Comparison of ENCODE assay signal across 22 mouse cellular contexts in genomic region chr8:121660602-121661001, GRCm38 (mm10). TPM values are rescaled to one million over a fixed set of nuclear protein-coding genes. Genes with fewer than 3 reads are reported as not detected.
DNase-seq lines count a peak whose midpoint lies in the region; ATAC-seq and TF ChIP-seq lines count a peak whose summit lies in the region.
"Had no signal": no experiment of that assay in that cellular context is flagged by ENCODE, and none has a peak within 500 bp of the region (broad histone marks: within the 10 kb centered on the region; RNA-seq: fewer than 3 reads in every experiment).

No protein-coding gene starts in this region.

- no peaks in the 10 kb centered on the region for H3K27me3 ChIP-seq in hindbrain, postnatal 0 days (ENCODE audit: insufficient read depth, low read length)
- no peaks in the 10 kb centered on the region for H3K27me3 ChIP-seq in hindbrain, embryonic 10.5 days (ENCODE audit: insufficient read depth, poor library complexity, severe bottlenecking)
- H3K27me3 ChIP-seq in thymus, adult 2 months (ENCODE audit: control insufficient read depth, insufficient read depth, low read length): no peaks in the 10 kb centered on the region; the same call in 1 of the 2 replicates
- H3K27me3 ChIP-seq: heart, embryonic 12.5 days; hindbrain, embryonic 15.5 days; neural tube, embryonic 15.5 days; stomach, embryonic 15.5 days had no signal

- H3K9me3 ChIP-seq in hindbrain, postnatal 0 days (ENCODE audit: low read length): no peaks in the 10 kb centered on the region
- no peaks in the 10 kb centered on the region for H3K9me3 ChIP-seq in hindbrain, embryonic 10.5 days
- H3K9me3 ChIP-seq: embryonic facial prominence, embryonic 13.5 days; heart, embryonic 12.5 days; hindbrain, embryonic 15.5 days; liver, embryonic 12.5 days; neural tube, embryonic 15.5 days; stomach, embryonic 15.5 days had no signal

- 47% methylated on average over 15 of the region's 15 CpGs for WGBS in hindbrain, postnatal 0 days
- WGBS in hindbrain, embryonic 10.5 days: 81% methylated on average over 15 of the region's 15 CpGs
- WGBS in thymus, adult 2 months: 16% methylated on average over 15 of the region's 15 CpGs

- no peak overlapping the region for H3K4me2 ChIP-seq in hindbrain, postnatal 0 days (ENCODE audit: low read depth, low read length)
- H3K4me2 ChIP-seq: embryonic facial prominence, embryonic 13.5 days; heart, embryonic 12.5 days; hindbrain, embryonic 15.5 days; liver, embryonic 12.5 days; neural tube, embryonic 15.5 days; stomach, embryonic 15.5 days had no signal

- no peak overlapping the region for H3K4me3 ChIP-seq in hindbrain, postnatal 0 days (ENCODE audit: low read length)
- no peak overlapping the region for H3K4me3 ChIP-seq in hindbrain, embryonic 10.5 days
- H3K4me3 ChIP-seq in thymus, adult 2 months (ENCODE audit: control insufficient read depth, insufficient read depth, low read length): no peak overlapping the region
- H3K4me3 ChIP-seq: embryonic facial prominence, embryonic 13.5 days; heart, embryonic 12.5 days; hindbrain, embryonic 15.5 days; liver, embryonic 12.5 days; neural tube, embryonic 15.5 days; stomach, embryonic 15.5 days had no signal

- DNase-seq in cerebellum, adult 18-20 months: peak; percentile 47 to 51
- DNase-seq in cerebellum, adult 11 months: no peak
- DNase-seq in hindbrain, postnatal 0 days (ENCODE audit: low spot score): peak; percentile 6
- DNase-seq in hindbrain, embryonic 10.5 days (ENCODE audit: low spot score): no peak
- DNase-seq in urinary bladder, postnatal 14 days (ENCODE audit: low spot score): peak; percentile 38
- no peak for DNase-seq in urinary bladder, postnatal 36 days (ENCODE audit: low spot score in 2 of 2)
- DNase-seq in right cerebral cortex, postnatal 25 days: no peak
- DNase-seq in thymus, adult 2 months: no peak
- DNase-seq: adrenal gland, adult 2 months; gastrocnemius, postnatal 10 days; heart, postnatal 14 days; lung, adult 2 months; right cerebral cortex, postnatal 14 days had no signal

- TF ChIP-seq POLR2A in thymus, adult 2 months (IDR thresholded peaks at IDR 0.05; ENCODE audit: control insufficient read depth, extremely low read depth, insufficient read depth, low read length, poor library complexity): no peak

- ATAC-seq in hindbrain, postnatal 0 days: no peak
- ATAC-seq: forebrain, embryonic 14.5 days; intestine, embryonic 16.5 days; liver, embryonic 12.5 days; midbrain, embryonic 16.5 days had no signal

- no peak for TF ChIP-seq CTCF in hindbrain, postnatal 0 days (IDR thresholded peaks at IDR 0.05; ENCODE audit: low read depth)
- no peak for TF ChIP-seq CTCF in thymus, adult 2 months (IDR thresholded peaks at IDR 0.05; ENCODE audit: borderline replicate concordance, control insufficient read depth, extremely low read depth, insufficient read depth, low read length, poor library complexity)

- no peaks in the 10 kb centered on the region for H3K36me3 ChIP-seq in hindbrain, postnatal 0 days (ENCODE audit: insufficient read depth, low read length)
- no peaks in the 10 kb centered on the region for H3K36me3 ChIP-seq in hindbrain, embryonic 10.5 days
- no peaks in the 10 kb centered on the region for H3K36me3 ChIP-seq in thymus, adult 2 months (ENCODE audit: control insufficient read depth, insufficient read depth, low read length)
- H3K36me3 ChIP-seq: embryonic facial prominence, embryonic 13.5 days; heart, embryonic 12.5 days; hindbrain, embryonic 15.5 days; liver, embryonic 12.5 days; neural tube, embryonic 15.5 days; stomach, embryonic 15.5 days had no signal

- H3K9ac ChIP-seq in hindbrain, postnatal 0 days (replicated peaks; ENCODE audit: low read length): no peak overlapping the region
- H3K9ac ChIP-seq: embryonic facial prominence, embryonic 13.5 days; heart, embryonic 12.5 days; hindbrain, embryonic 15.5 days; liver, embryonic 12.5 days; neural tube, embryonic 15.5 days; stomach, embryonic 15.5 days had no signal

- no peak overlapping the region for H3K27ac ChIP-seq in hindbrain, postnatal 0 days
- no peak overlapping the region; the same call in 1 of the 2 replicates for H3K27ac ChIP-seq in hindbrain, embryonic 10.5 days
- H3K27ac ChIP-seq in thymus, adult 2 months (ENCODE audit: control insufficient read depth, insufficient read depth, low read length): no peak overlapping the region
- H3K27ac ChIP-seq: embryonic facial prominence, embryonic 13.5 days; hindbrain, embryonic 15.5 days; liver, embryonic 12.5 days; neural tube, embryonic 15.5 days; stomach, embryonic 15.5 days had no signal

- H3K4me1 ChIP-seq in hindbrain, postnatal 0 days (ENCODE audit: insufficient read depth, low read length): no peaks in the 10 kb centered on the region; the same call in 1 of the 2 replicates
- H3K4me1 ChIP-seq in hindbrain, embryonic 10.5 days (replicated peaks): peaks cover 19% of the 10 kb centered on the region
- no peaks in the 10 kb centered on the region for H3K4me1 ChIP-seq in thymus, adult 2 months (replicated peaks; ENCODE audit: control insufficient read depth, insufficient read depth, low read length)
- H3K4me1 ChIP-seq: liver, embryonic 12.5 days had no signal

RNA-seq across cellular contexts. Expression of gene Zcchc14, which starts 7.9 kb away (rescaled TPM):
- total RNA-seq in hindbrain, postnatal 0 days (2014; rRNA removed): 66.4 and 66.5 TPM in 2 replicates
- polyA plus RNA-seq in hindbrain, postnatal 0 days (2015; fragmentation: Nextera tagmentation; extraction: Ambion mirVana): 13.9 and 14.3 TPM in 2 replicates
- polyA plus RNA-seq in hindbrain, embryonic 10.5 days (2016; fragmentation: Nextera tagmentation; extraction: Ambion mirVana): 14.6 and 17.3 TPM in 2 replicates
- polyA plus RNA-seq in thymus, adult 2 months (2012; rRNA removed): 5.6 and 6.5 TPM in 2 replicates

Comparison
In these comparisons a context has a peak if more than half of its experiments do, and no peak if none do; other contexts are left out.
1. DNase-seq: peak in cerebellum, adult 18-20 months (2 of 2), hindbrain, postnatal 0 days (single experiment) and urinary bladder, postnatal 14 days (single experiment); none in cerebellum, adult 11 months (single experiment), hindbrain, embryonic 10.5 days (single experiment), urinary bladder, postnatal 36 days (0 of 2), right cerebral cortex, postnatal 25 days (single experiment) and thymus, adult 2 months (single experiment).